Mouse (Mus musculus): Measurements from ENCODE around the gene Clp1. TPM values are rescaled to one million over a fixed set of nuclear protein-coding genes. Genes with fewer than 3 reads are reported as not detected.

The Clp1 gene
- polyA plus RNA-seq, 1 experiment from 2014 or later = 39.9 TPM

GRCm38 (mm10) chr2:84758542-84759127, 31.5 kb upstream of the Clp1 start:
- H3K9ac ChIP-seq = no peak overlapping the region
- WGBS = under 1% methylated on average over 2 of the region's 2 CpGs

GRCm38 (mm10) chr2:84757026-84757682, 30.0 kb upstream of the Clp1 start:
- no peak overlapping the region for H3K27ac ChIP-seq
- WGBS = 59% methylated on average over 7 of the region's 7 CpGs
- no peaks in the 10 kb centered on the region for H3K36me3 ChIP-seq (replicated peaks)

More at GRCm38 (mm10) chr2:84758542-84759127, 31.5 kb upstream of the Clp1 start:
- H3K9me3 ChIP-seq = no peaks in the 10 kb centered on the region
- no peak overlapping the region for H3K27ac ChIP-seq
- H3K4me1 ChIP-seq = peaks cover 5% of the 10 kb centered on the region; the same call in 1 of the 2 replicates
- no peak overlapping the region for H3K4me3 ChIP-seq (replicated peaks)
- no peaks in the 10 kb centered on the region for H3K27me3 ChIP-seq
- H3K36me3 ChIP-seq (replicated peaks) = no peaks in the 10 kb centered on the region
- no peak overlapping the region for H3K4me2 ChIP-seq
- peak; percentile 69 for ATAC-seq (ENCODE audit: low FRiP score)

GRCm38 (mm10) chr2:84756245-84756644, 29.1 kb upstream of the Clp1 start:
- no peak overlapping the region for H3K9ac ChIP-seq
- H3K4me2 ChIP-seq = no peak overlapping the region
- no peaks in the 10 kb centered on the region for H3K4me1 ChIP-seq
- no peaks in the 10 kb centered on the region for H3K36me3 ChIP-seq (replicated peaks)
- no peak overlapping the region for H3K27ac ChIP-seq
- no peaks in the 10 kb centered on the region for H3K27me3 ChIP-seq
- no peak overlapping the region for H3K4me3 ChIP-seq (replicated peaks)
- 88% methylated on average over 5 of the region's 5 CpGs for WGBS
- no peaks in the 10 kb centered on the region for H3K9me3 ChIP-seq
- no peak for ATAC-seq (ENCODE audit: low FRiP score)

More at GRCm38 (mm10) chr2:84757026-84757682, 30.0 kb upstream of the Clp1 start:
- Histone ChIP-seq H3K4me1 (peaks cover 1% of the 10 kb centered on the region; the same call in 1 of the 2 replicates), H3K4me3 (replicated peaks) (no peak overlapping the region), H3K9me3 (no peaks in the 10 kb centered on the region), H3K9ac (no peak overlapping the region), H3K4me2 (no peak overlapping the region), H3K27me3 (no peaks in the 10 kb centered on the region)
- ATAC-seq (ENCODE audit: low FRiP score) = no peak

- Histone ChIP-seq H3K36me3 (replicated peaks) (no peaks in the 10 kb centered on the region), H3K9me3 (no peaks in the 10 kb centered on the region), H3K4me1 (no peaks in the 10 kb centered on the region), H3K4me3 (replicated peaks) (no peak overlapping the region), H3K27me3 (no peaks in the 10 kb centered on the region), H3K4me2 (no peak overlapping the region), H3K27ac (no peak overlapping the region), H3K9ac (no peak overlapping the region)
- ATAC-seq (ENCODE audit: low FRiP score) = no peak
- 93% methylated on average over 6 of the region's 6 CpGs for WGBS
Measured at GRCm38 (mm10) chr2:84750115-84750514, 23.0 kb upstream of the Clp1 start.

- peak overlapping the region; percentile 91 for H3K4me2 ChIP-seq
- no peaks in the 10 kb centered on the region for H3K27me3 ChIP-seq
- WGBS = under 1% methylated on average over 10 of the region's 10 CpGs
- peak overlapping the region; percentile 88 for H3K4me3 ChIP-seq (replicated peaks)
- peak; percentile 22; the same call in 1 of the 2 replicates for ATAC-seq (ENCODE audit: low FRiP score)
- H3K9ac ChIP-seq = peak overlapping the region; percentile 98
- peaks cover 11% of the 10 kb centered on the region for H3K36me3 ChIP-seq (replicated peaks)
- no peaks in the 10 kb centered on the region for H3K9me3 ChIP-seq
- peaks cover 39% of the 10 kb centered on the region for H3K4me1 ChIP-seq
- H3K27ac ChIP-seq = peak overlapping the region; percentile 99
Measured at GRCm38 (mm10) chr2:84744126-84744525, 17.0 kb upstream of the Clp1 start.

- Histone ChIP-seq H3K4me1 (peaks cover 45% of the 10 kb centered on the region), H3K4me3 (replicated peaks) (peak within 1 kb of the TSS; percentile 88), H3K9me3 (no peaks in the 10 kb centered on the region), H3K27me3 (no peaks in the 10 kb centered on the region), H3K4me2 (peak within 1 kb of the TSS; percentile 91), H3K9ac (peak within 1 kb of the TSS; percentile 98), H3K36me3 (replicated peaks) (peaks cover 11% of the 10 kb centered on the region), H3K27ac (peak within 1 kb of the TSS; percentile 99)
- under 1% methylated on average over 25 of the region's 25 CpGs for WGBS
- peak; percentile 87 for ATAC-seq (ENCODE audit: low FRiP score)
Measured at GRCm38 (mm10) chr2:84743561-84743960, 16.4 kb upstream of the Clp1 start, which contains the start of gene Gm19426. TSS of gene Gm19426 (minus strand) at chr2:84743655.

- Histone ChIP-seq H3K36me3 (replicated peaks) (peaks cover 11% of the 10 kb centered on the region), H3K4me1 (peaks cover 54% of the 10 kb centered on the region), H3K27ac (peak overlapping the region; percentile 99), H3K9ac (peak overlapping the region; percentile 98), H3K4me2 (peak overlapping the region; percentile 91), H3K4me3 (replicated peaks) (peak overlapping the region; percentile 88), H3K27me3 (no peaks in the 10 kb centered on the region), H3K9me3 (no peaks in the 10 kb centered on the region)
- ATAC-seq (ENCODE audit: low FRiP score) = peak; percentile 84
- 0% methylated on average over 26 of the region's 26 CpGs for WGBS
Measured at GRCm38 (mm10) chr2:84742451-84743283, 15.5 kb upstream of the Clp1 start.

- peaks cover 11% of the 10 kb centered on the region for H3K36me3 ChIP-seq (replicated peaks)
- no peaks in the 10 kb centered on the region for H3K9me3 ChIP-seq
- 0% methylated on average over 5 of the region's 5 CpGs for WGBS
- H3K4me3 ChIP-seq (replicated peaks) = peak overlapping the region; percentile 88
- H3K4me2 ChIP-seq = peak overlapping the region; percentile 91
- peaks cover 61% of the 10 kb centered on the region for H3K4me1 ChIP-seq
- no peaks in the 10 kb centered on the region for H3K27me3 ChIP-seq
- peak overlapping the region; percentile 98 for H3K9ac ChIP-seq
- peak overlapping the region; percentile 99 for H3K27ac ChIP-seq
- ATAC-seq (ENCODE audit: low FRiP score) = no peak
Measured at GRCm38 (mm10) chr2:84741841-84742450, 14.8 kb upstream of the Clp1 start.

GRCm38 (mm10) chr2:84740608-84741333, 13.6 kb upstream of the Clp1 start:
- Histone ChIP-seq H3K4me2 (peak overlapping the region; percentile 91), H3K4me1 (peaks cover 73% of the 10 kb centered on the region), H3K9me3 (no peaks in the 10 kb centered on the region), H3K4me3 (replicated peaks) (peak overlapping the region; percentile 88), H3K9ac (peak overlapping the region; percentile 98), H3K36me3 (replicated peaks) (peaks cover 11% of the 10 kb centered on the region), H3K27ac (peak overlapping the region; percentile 99), H3K27me3 (no peaks in the 10 kb centered on the region)
- 71% methylated on average over 15 of the region's 15 CpGs for WGBS
- no peak for ATAC-seq (ENCODE audit: low FRiP score)

GRCm38 (mm10) chr2:84738271-84738911, 11.2 kb upstream of the Clp1 start:
- no peaks in the 10 kb centered on the region for H3K27me3 ChIP-seq
- H3K9me3 ChIP-seq = no peaks in the 10 kb centered on the region
- H3K9ac ChIP-seq = peak overlapping the region; percentile 45
- 3% methylated on average over 12 of the region's 12 CpGs for WGBS
- H3K4me2 ChIP-seq = peak overlapping the region; percentile 39
- H3K36me3 ChIP-seq (replicated peaks) = peaks cover 11% of the 10 kb centered on the region
- H3K27ac ChIP-seq = peak overlapping the region; percentile 76
- peaks cover 86% of the 10 kb centered on the region for H3K4me1 ChIP-seq
- ATAC-seq (ENCODE audit: low FRiP score) = no peak
- 0 out of 2 replicates have a peak overlapping the region, but pooled peaks have one; percentile 10 for H3K4me3 ChIP-seq (replicated peaks)

GRCm38 (mm10) chr2:84737451-84737925, 10.3 kb upstream of the Clp1 start:
- Histone ChIP-seq H3K4me2 (peak overlapping the region; percentile 59), H3K27ac (peak overlapping the region; percentile 76), H3K4me3 (replicated peaks) (peak overlapping the region; percentile 52), H3K4me1 (peaks cover 88% of the 10 kb centered on the region), H3K9ac (peak overlapping the region; percentile 45), H3K36me3 (replicated peaks) (peaks cover 11% of the 10 kb centered on the region), H3K9me3 (no peaks in the 10 kb centered on the region), H3K27me3 (no peaks in the 10 kb centered on the region)
- ATAC-seq (ENCODE audit: low FRiP score) = peak; percentile 4; the same call in 1 of the 2 replicates
- WGBS = 3% methylated on average over 8 of the region's 8 CpGs

Data from forebrain, embryonic 12.5 days (tissue).